ENCODE assay signal across 23 mouse cellular contexts in the genomic region with DNA sequence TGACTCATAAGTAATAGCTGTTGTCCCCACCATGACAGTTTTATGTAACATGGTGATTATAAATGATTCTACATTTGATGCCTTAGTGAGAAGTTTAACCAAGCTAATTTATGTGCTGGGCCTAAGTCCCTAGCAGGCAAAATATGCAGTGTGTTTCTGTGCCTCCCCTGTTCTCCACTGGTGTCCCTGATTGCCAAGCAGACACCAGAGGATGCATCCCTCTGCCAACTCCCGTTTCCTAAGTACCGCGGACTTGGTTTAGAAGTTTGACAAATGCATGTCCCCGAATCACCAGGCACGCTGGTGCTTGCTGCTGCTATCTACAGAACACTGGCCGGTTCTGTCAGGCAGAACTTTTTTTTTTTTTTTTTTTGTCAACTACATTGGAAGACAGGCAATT. TPM values are rescaled to one million over a fixed set of nuclear protein-coding genes. Genes with fewer than 3 reads are reported as not detected.
A peak's percentile ranks its signal among the peaks of the same experiment; 100 is the strongest.
DNase-seq lines count a peak whose midpoint lies in the region; ATAC-seq lines count a peak whose summit lies in the region.
"Had no signal": no experiment of that assay in that cellular context is flagged by ENCODE, and none has a peak within 500 bp of the region (broad histone marks: within the 10 kb centered on the region; RNA-seq: fewer than 3 reads in every experiment).

No protein-coding gene starts in this region.

- H3K9me3 ChIP-seq in hindbrain, embryonic 16.5 days (ENCODE audit: control insufficient read depth, low read length): no peaks in the 10 kb centered on the region
- H3K9me3 ChIP-seq in hindbrain, embryonic 13.5 days: no peaks in the 10 kb centered on the region
- H3K9me3 ChIP-seq in midbrain, embryonic 11.5 days (ENCODE audit: control insufficient read depth, low read length): no peaks in the 10 kb centered on the region
- H3K9me3 ChIP-seq in midbrain, embryonic 13.5 days: no peaks in the 10 kb centered on the region
- H3K9me3 ChIP-seq: embryonic facial prominence, embryonic 13.5 days; forebrain, embryonic 13.5 days; heart, embryonic 15.5 days; hindbrain, embryonic 15.5 days had no signal

- no peak overlapping the region for H3K9ac ChIP-seq in hindbrain, embryonic 16.5 days (ENCODE audit: low read depth, low read length)
- H3K9ac ChIP-seq in hindbrain, embryonic 13.5 days: no peak overlapping the region
- no peak overlapping the region for H3K9ac ChIP-seq in midbrain, embryonic 11.5 days (ENCODE audit: low read length)
- no peak overlapping the region for H3K9ac ChIP-seq in midbrain, embryonic 13.5 days (replicated peaks)
- H3K9ac ChIP-seq: embryonic facial prominence, embryonic 13.5 days; forebrain, embryonic 13.5 days; heart, embryonic 15.5 days; hindbrain, embryonic 15.5 days had no signal

- no peaks in the 10 kb centered on the region for H3K27me3 ChIP-seq in hindbrain, embryonic 16.5 days (replicated peaks; ENCODE audit: control insufficient read depth, insufficient read depth, low read length)
- no peaks in the 10 kb centered on the region for H3K27me3 ChIP-seq in hindbrain, embryonic 13.5 days
- H3K27me3 ChIP-seq in midbrain, embryonic 11.5 days (ENCODE audit: control insufficient read depth, insufficient read depth, low read length): no peaks in the 10 kb centered on the region
- no peaks in the 10 kb centered on the region for H3K27me3 ChIP-seq in midbrain, embryonic 13.5 days
- H3K27me3 ChIP-seq: embryonic facial prominence, embryonic 13.5 days; forebrain, embryonic 13.5 days; heart, embryonic 15.5 days; hindbrain, embryonic 15.5 days; Patski had no signal

- 0 out of 2 replicates have a peak overlapping the region, but pooled peaks have one; percentile 17 for H3K27ac ChIP-seq in hindbrain, embryonic 16.5 days (ENCODE audit: low read depth, low read length)
- no peak overlapping the region for H3K27ac ChIP-seq in hindbrain, embryonic 13.5 days
- no peak overlapping the region for H3K27ac ChIP-seq in midbrain, embryonic 11.5 days (ENCODE audit: low read depth, low read length)
- no peak overlapping the region for H3K27ac ChIP-seq in midbrain, embryonic 13.5 days
- H3K27ac ChIP-seq: embryonic facial prominence, embryonic 13.5 days; forebrain, embryonic 13.5 days; heart, adult 2 months; heart, embryonic 15.5 days; hindbrain, embryonic 15.5 days had no signal

- ATAC-seq in hindbrain, embryonic 16.5 days: peak; percentile 76; the same call in 1 of the 2 replicates
- ATAC-seq in hindbrain, embryonic 13.5 days (ENCODE audit: low FRiP score): no peak
- no peak for ATAC-seq in midbrain, embryonic 11.5 days (ENCODE audit: low FRiP score)
- no peak for ATAC-seq in midbrain, embryonic 13.5 days
- ATAC-seq: activated CD4-positive, CD25-positive, alpha-beta regulatory T cell, adult 4 months; forebrain, embryonic 13.5 days; Patski had no signal

- 59% methylated on average over 6 of the region's 6 CpGs for WGBS in hindbrain, embryonic 16.5 days
- 66% methylated on average over 6 of the region's 6 CpGs for WGBS in hindbrain, embryonic 13.5 days
- WGBS in midbrain, embryonic 11.5 days: 86% methylated on average over 6 of the region's 6 CpGs
- 83% methylated on average over 6 of the region's 6 CpGs for WGBS in midbrain, embryonic 13.5 days

- peak; percentile 11 for DNase-seq in adrenal gland, adult 8-10 months
- DNase-seq in adrenal gland, postnatal 10 days: no peak
- DNase-seq in midbrain, embryonic 11.5 days (ENCODE audit: low spot score, missing footprints): peak; percentile 51
- peak; percentile 73 for DNase-seq in brain, adult 2 months (ENCODE audit: low read depth, low spot score)
- DNase-seq in gastrocnemius, postnatal 36 days: no peak
- DNase-seq: cerebellum, adult 11-12 months; cerebellum, adult 9-10 months; cerebellum, postnatal 25 days; gastrocnemius, postnatal 10 days; heart, adult 2 months; heart, postnatal 14 days; kidney, adult 11 months had no signal

- H3K36me3 ChIP-seq in hindbrain, embryonic 16.5 days (ENCODE audit: control insufficient read depth, insufficient read depth, low read length): no peaks in the 10 kb centered on the region
- H3K36me3 ChIP-seq in hindbrain, embryonic 13.5 days: no peaks in the 10 kb centered on the region
- no peaks in the 10 kb centered on the region for H3K36me3 ChIP-seq in midbrain, embryonic 11.5 days (ENCODE audit: control insufficient read depth, insufficient read depth, low read length)
- H3K36me3 ChIP-seq in midbrain, embryonic 13.5 days: no peaks in the 10 kb centered on the region
- H3K36me3 ChIP-seq: embryonic facial prominence, embryonic 13.5 days; heart, embryonic 15.5 days; hindbrain, embryonic 15.5 days had no signal

- no peak overlapping the region for H3K4me3 ChIP-seq in hindbrain, embryonic 16.5 days (ENCODE audit: low read length)
- no peak overlapping the region for H3K4me3 ChIP-seq in hindbrain, embryonic 13.5 days
- no peak overlapping the region for H3K4me3 ChIP-seq in midbrain, embryonic 11.5 days (ENCODE audit: low read depth, low read length)
- no peak overlapping the region for H3K4me3 ChIP-seq in midbrain, embryonic 13.5 days (replicated peaks)
- H3K4me3 ChIP-seq: embryonic facial prominence, embryonic 13.5 days; forebrain, embryonic 13.5 days; heart, adult 2 months; heart, embryonic 15.5 days; hindbrain, embryonic 15.5 days had no signal

- no peaks in the 10 kb centered on the region for H3K4me1 ChIP-seq in hindbrain, embryonic 16.5 days (ENCODE audit: control insufficient read depth, insufficient read depth, low read depth, low read length)
- no peaks in the 10 kb centered on the region for H3K4me1 ChIP-seq in hindbrain, embryonic 13.5 days (replicated peaks)
- no peaks in the 10 kb centered on the region for H3K4me1 ChIP-seq in midbrain, embryonic 11.5 days (ENCODE audit: control insufficient read depth, insufficient read depth, low read length)
- no peaks in the 10 kb centered on the region for H3K4me1 ChIP-seq in midbrain, embryonic 13.5 days (replicated peaks)
- H3K4me1 ChIP-seq: embryonic facial prominence, embryonic 13.5 days; heart, embryonic 15.5 days; hindbrain, embryonic 15.5 days had no signal

- H3K4me2 ChIP-seq in hindbrain, embryonic 16.5 days (ENCODE audit: low read length): no peak overlapping the region
- no peak overlapping the region for H3K4me2 ChIP-seq in hindbrain, embryonic 13.5 days
- no peak overlapping the region for H3K4me2 ChIP-seq in midbrain, embryonic 11.5 days
- no peak overlapping the region for H3K4me2 ChIP-seq in midbrain, embryonic 13.5 days (replicated peaks)
- H3K4me2 ChIP-seq: embryonic facial prominence, embryonic 13.5 days; forebrain, embryonic 13.5 days; heart, embryonic 11.5 days; heart, embryonic 15.5 days; hindbrain, embryonic 15.5 days had no signal

- intact Hi-C loops in gastrocnemius, postnatal 36 days (cut with DNase I): no loop called here

RNA-seq across cellular contexts. Expression of a gene that starts 39.0 kb away (rescaled TPM):
- 10 to 100 TPM in 2 of 4 experiments, 1 to 10 TPM in 2; 3.4 to 21.5 (median 13.5) TPM for total RNA-seq in adrenal gland, adult 8-10 months (2022)
- 10 to 100 TPM; 17.1 to 23.9 TPM for total RNA-seq in adrenal gland, postnatal 10 days (2021)
- 3.6 and 4.3 TPM in 2 replicates for polyA plus RNA-seq in hindbrain, embryonic 16.5 days (2015; fragmentation: Nextera tagmentation; extraction: Ambion mirVana)
- 3.5 and 4.5 TPM in 2 replicates for polyA plus RNA-seq in hindbrain, embryonic 13.5 days (2015; fragmentation: Nextera tagmentation; extraction: Ambion mirVana)
- 2.0 and 2.1 TPM in 2 replicates for polyA plus RNA-seq in midbrain, embryonic 11.5 days (2014; fragmentation: Nextera tagmentation; extraction: Ambion mirVana)
- polyA plus RNA-seq in midbrain, embryonic 13.5 days (2015; fragmentation: Nextera tagmentation; extraction: Ambion mirVana): 2.3 and 2.5 TPM in 2 replicates
- under 1 TPM; 0.20 to 0.54 TPM for total RNA-seq in gastrocnemius, postnatal 36 days (2021)
- total RNA-seq: MEL had no signal

Comparison
In these comparisons a context has a peak if more than half of its experiments do, and no peak if none do; other contexts are left out.
1. DNase-seq: peak in adrenal gland, adult 8-10 months (single experiment), midbrain, embryonic 11.5 days (single experiment) and brain, adult 2 months (single experiment); none in adrenal gland, postnatal 10 days (single experiment) and gastrocnemius, postnatal 36 days (0 of 2).